Mouse (Mus musculus) B cell, adult 62 days (primary cell): ENCODE results near the gene Sprr2d. TPM values are rescaled to one million over a fixed set of nuclear protein-coding genes. Genes with fewer than 3 reads are reported as not detected.

ENCODE experiments used
- total RNA-seq: library from RNA; stranded (reverse); gene quantifications from 4 replicates; pipeline ENCODE4 v1.2.4, GENCODE M21; 2023

Sprr2d gene
- not detected in 4 replicates for total RNA-seq

DNA sequence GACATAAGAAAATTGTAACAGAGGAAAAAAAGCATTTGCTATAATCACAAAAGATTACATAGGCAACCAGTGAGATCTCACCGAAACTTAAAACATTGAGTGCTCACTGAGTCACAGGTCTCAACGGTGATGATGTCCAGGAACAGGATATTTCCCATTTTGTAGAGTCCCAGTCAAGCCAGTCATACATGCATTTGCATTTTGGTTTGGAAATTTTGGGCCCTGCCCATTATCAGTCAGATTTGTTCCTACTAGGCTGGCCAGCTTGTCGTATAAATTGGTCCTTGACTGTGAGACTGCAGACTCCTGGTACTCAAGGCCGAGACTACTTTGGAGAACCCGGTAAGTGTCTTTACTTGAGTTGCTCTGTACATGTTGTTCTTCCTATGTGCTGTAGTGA lies at the start of gene Sprr2d:
Gene Sprr2d, plus strand, starts transcription at position 301 of the 400 bp plus-strand sequence.

DNA sequence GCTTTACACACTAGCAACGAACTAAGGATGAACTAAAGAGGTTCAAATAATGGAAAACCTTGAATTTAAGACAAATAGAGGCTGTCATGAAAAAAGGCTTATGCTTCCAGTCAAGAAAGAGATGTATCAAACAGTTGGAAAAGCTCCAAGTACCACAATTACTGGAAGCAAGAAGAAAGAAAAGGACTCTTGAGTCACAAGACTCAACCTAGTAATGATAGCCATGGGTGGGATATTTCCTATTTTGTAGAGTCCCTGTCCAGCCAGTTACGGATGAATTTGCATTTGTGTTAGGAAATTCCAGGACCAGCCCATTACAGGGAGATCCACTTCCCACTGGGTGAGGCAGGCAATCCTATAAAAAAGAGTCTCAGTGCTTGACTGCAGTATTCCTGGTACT lies 22.6 kb upstream of the Sprr2d start, which contains the start of gene Sprr2b:
Gene Sprr2b, plus strand, starts transcription at position 301 of the 400 bp plus-strand sequence.

DNA sequence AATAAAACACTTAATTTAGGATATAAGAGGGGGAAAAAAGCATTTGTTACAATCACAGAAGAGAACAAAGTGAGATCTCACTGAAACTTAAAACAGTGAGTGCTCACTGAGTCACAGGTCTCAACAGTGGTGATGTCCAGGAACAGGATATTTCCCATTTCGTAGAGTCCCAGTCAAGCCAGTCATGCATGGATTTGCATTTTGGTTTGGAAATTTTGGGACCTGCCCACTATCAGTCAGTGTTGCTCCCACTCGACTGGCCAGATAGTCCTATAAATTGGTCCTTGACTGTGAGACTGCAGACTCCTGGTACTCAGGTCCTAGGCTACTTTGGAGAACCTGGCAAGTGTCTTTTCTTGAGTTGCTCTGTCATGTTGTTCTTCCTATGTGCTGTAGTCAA lies 12.9 kb downstream of the Sprr2d start, which contains the start of gene Sprr2e:
Gene Sprr2e, plus strand, starts transcription at position 301 of the 400 bp plus-strand sequence.

DNA sequence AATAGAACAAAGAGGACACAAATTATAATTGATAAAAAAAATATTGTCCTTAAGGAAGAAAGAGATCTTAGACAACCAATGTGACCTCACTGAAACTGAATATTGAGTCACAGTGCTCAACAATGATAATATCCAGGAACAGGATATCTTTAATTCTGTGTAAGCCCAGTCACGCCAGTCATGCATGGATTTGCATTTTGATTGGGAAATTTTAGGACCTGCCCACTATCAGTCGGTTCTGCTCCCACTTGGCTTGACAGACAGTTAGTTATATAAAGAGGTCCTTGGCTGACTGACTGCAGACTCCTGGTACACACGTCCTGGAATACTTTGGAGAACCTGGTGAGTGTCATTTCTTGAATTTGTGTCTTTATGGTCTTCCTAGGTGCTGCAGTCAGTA lies 25.9 kb downstream of the Sprr2d start, which contains the start of gene Sprr2f:
Gene Sprr2f, plus strand, starts transcription at position 301 of the 400 bp plus-strand sequence.

DNA sequence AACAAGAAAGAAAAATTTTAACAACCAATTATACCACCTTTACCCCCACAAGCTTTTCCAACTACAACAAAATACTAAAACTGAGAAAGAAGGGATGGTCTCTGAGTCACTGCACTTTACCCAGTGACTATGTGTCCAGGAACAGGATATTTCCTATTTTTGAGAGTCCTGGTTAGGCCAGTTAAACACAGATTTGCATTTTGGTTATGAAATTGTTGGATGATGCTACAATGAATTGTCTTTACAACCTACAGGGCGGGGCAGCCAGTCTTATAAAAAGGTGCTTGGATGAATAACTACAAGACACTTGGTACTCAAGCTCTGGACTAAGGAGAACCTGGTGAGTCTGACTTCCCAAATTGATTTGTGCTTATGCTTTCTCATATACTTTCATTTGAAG lies 46.4 kb downstream of the Sprr2d start, which contains the start of gene Sprr2h:
Gene Sprr2h, plus strand, starts transcription at position 301 of the 400 bp plus-strand sequence.

Other genes with a start within 250 kb of the Sprr2d start
- gene Prr9, start 215.2 kb upstream of the Sprr2d start, total RNA-seq, result not detected in 4 replicates
- not detected in 4 replicates for gene Lelp1, start 196.4 kb upstream of the Sprr2d start, total RNA-seq
- not detected in 4 replicates for gene Sprr2a1, start 123.3 kb upstream of the Sprr2d start, total RNA-seq
- gene Sprr2a2, start 123.2 kb upstream of the Sprr2d start, total RNA-seq, result not detected in 4 replicates
- not detected in 4 replicates for gene Sprr2a3, start 53.7 kb upstream of the Sprr2d start, total RNA-seq
- not detected in 4 replicates for gene Sprr2b, start 22.5 kb upstream of the Sprr2d start, total RNA-seq
- not detected in 4 replicates for gene Sprr2e, start 13.0 kb downstream of the Sprr2d start, total RNA-seq
- gene Sprr2f, start 26.0 kb downstream of the Sprr2d start, total RNA-seq, result not detected in 4 replicates
- not detected in 4 replicates for gene Sprr2h, start 46.5 kb downstream of the Sprr2d start, total RNA-seq
- gene Sprr2i, start 68.9 kb downstream of the Sprr2d start, total RNA-seq, result not detected in 4 replicates
- gene Sprr2j-ps, start 78.9 kb downstream of the Sprr2d start, total RNA-seq, result not detected in 4 replicates
- 1.0 to 3.2 TPM in 2 of 4 replicates, not detected in the others for gene Gm9774, start 90.3 kb downstream of the Sprr2d start, total RNA-seq
- not detected in 4 replicates for gene Sprr2k, start 93.4 kb downstream of the Sprr2d start, total RNA-seq
- not detected in 4 replicates for gene Sprr1b, start 99.6 kb downstream of the Sprr2d start, total RNA-seq
- not detected in 4 replicates for gene Sprr3, start 119.6 kb downstream of the Sprr2d start, total RNA-seq
- gene Sprr1a, start 146.8 kb downstream of the Sprr2d start, total RNA-seq, result not detected in 4 replicates
- gene Sprr4, start 161.4 kb downstream of the Sprr2d start, total RNA-seq, result not detected in 4 replicates
- gene 2310046K23Rik, start 195.4 kb downstream of the Sprr2d start, total RNA-seq, result not detected in 4 replicates
- not detected in 4 replicates for gene Ivl, start 234.6 kb downstream of the Sprr2d start, total RNA-seq
- gene Smcp, start 249.9 kb downstream of the Sprr2d start, total RNA-seq, result not detected in 4 replicates